Mouse (Mus musculus): Measurements from ENCODE around the gene Ddx46.
"Not testable (repeated sequence)": the region's sequence is repeated elsewhere in the genome, so short reads cannot be mapped to it uniquely, and the experiment has no call there.

The Ddx46 gene

GRCm38 (mm10) chr13:55636185-55636983 is 1.6 kb downstream of the Ddx46 start:
- no peak for DNase-seq (ENCODE audit: low read depth, low spot score)

GRCm38 (mm10) chr13:55640480-55640879 is 5.7 kb downstream of the Ddx46 start:
- peak; percentile 93 for DNase-seq (ENCODE audit: low read depth, low spot score)

- DNase-seq (ENCODE audit: low read depth, low spot score): peak; percentile 68
Observed at GRCm38 (mm10) chr13:55644525-55644924, 9.7 kb downstream of the Ddx46 start.

- peak; percentile 26 for DNase-seq (ENCODE audit: low read depth, low spot score)
Observed at GRCm38 (mm10) chr13:55650098-55650497, 15.3 kb downstream of the Ddx46 start.

- no peak for DNase-seq (ENCODE audit: low read depth, low spot score)
Observed at GRCm38 (mm10) chr13:55650980-55651379, 16.2 kb downstream of the Ddx46 start.

GRCm38 (mm10) chr13:55668550-55668949 is 33.7 kb downstream of the Ddx46 start:
- DNase-seq (ENCODE audit: low read depth, low spot score): peak; percentile 46

- DNase-seq (ENCODE audit: low read depth, low spot score): no peak
Observed at GRCm38 (mm10) chr13:55672711-55673110, 37.9 kb downstream of the Ddx46 start.

- DNase-seq (ENCODE audit: low read depth, low spot score): no peak
Observed at GRCm38 (mm10) chr13:55677364-55677763, 42.5 kb downstream of the Ddx46 start.

GRCm38 (mm10) chr13:55682201-55682600 is 47.4 kb downstream of the Ddx46 start:
- DNase-seq (ENCODE audit: low read depth, low spot score): no peak

GRCm38 (mm10) chr13:55683581-55683980 is 48.8 kb downstream of the Ddx46 start:
- peak; percentile 26 for DNase-seq (ENCODE audit: low read depth, low spot score)

- no peak for DNase-seq (ENCODE audit: low read depth, low spot score)
Observed at GRCm38 (mm10) chr13:55686107-55686633, 51.3 kb downstream of the Ddx46 start.

- DNase-seq (ENCODE audit: low read depth, low spot score): no peak
Observed at GRCm38 (mm10) chr13:55687927-55688602, 53.2 kb downstream of the Ddx46 start.

- peak; percentile 91 for DNase-seq (ENCODE audit: low read depth, low spot score)
Observed at GRCm38 (mm10) chr13:55692535-55693242, 57.9 kb downstream of the Ddx46 start, which contains the start of gene B230219D22Rik. TSS of gene B230219D22Rik (plus strand) at chr13:55693124.

- peak; percentile 31 for DNase-seq (ENCODE audit: low read depth, low spot score)
Observed at GRCm38 (mm10) chr13:55693243-55693721, 58.5 kb downstream of the Ddx46 start.

GRCm38 (mm10) chr13:55694110-55694509 is 59.3 kb downstream of the Ddx46 start:
- peak; percentile 64 for DNase-seq (ENCODE audit: low read depth, low spot score)

GRCm38 (mm10) chr13:55695989-55696388 is 61.2 kb downstream of the Ddx46 start:
- DNase-seq (ENCODE audit: low read depth, low spot score): not testable (repeated sequence)

GRCm38 (mm10) chr13:55704301-55704700 is 69.5 kb downstream of the Ddx46 start:
- peak; percentile 33 for DNase-seq (ENCODE audit: low read depth, low spot score)

GRCm38 (mm10) chr13:55712846-55713245 is 78.0 kb downstream of the Ddx46 start:
- peak; percentile 13 for DNase-seq (ENCODE audit: low read depth, low spot score)

GRCm38 (mm10) chr13:55714501-55715166 is 79.8 kb downstream of the Ddx46 start, which contains the start of gene Txndc15:
TSS of gene Txndc15 (plus strand) at chr13:55714650.
- DNase-seq (ENCODE audit: low read depth, low spot score): peak; percentile 75

GRCm38 (mm10) chr13:55715167-55715512 is 80.3 kb downstream of the Ddx46 start:
- no peak for DNase-seq (ENCODE audit: low read depth, low spot score)

GRCm38 (mm10) chr13:55715908-55716510 is 81.2 kb downstream of the Ddx46 start:
- DNase-seq (ENCODE audit: low read depth, low spot score): no peak

All from 3T3-L1 (cell line).